Mouse (Mus musculus): Measurements from ENCODE around the gene Vgll4.

Gene Vgll4

GRCm38 (mm10) chr6:114974331-114974730 lies 4.5 kb upstream of the Vgll4 start:
- DNase-seq (ENCODE audit: low spot score in 2 of 2) = no peak

GRCm38 (mm10) chr6:114972988-114973387 lies 3.2 kb upstream of the Vgll4 start:
- peak; percentile 28 to 40 for DNase-seq (ENCODE audit: low spot score in 2 of 2)

- DNase-seq (ENCODE audit: low spot score in 2 of 2) = no peak
These were observed 1.1 kb upstream of the Vgll4 start for GRCm38 (mm10) chr6:114970895-114971294.

- no peak for DNase-seq (ENCODE audit: low spot score in 2 of 2)
These were observed 592 bp upstream of the Vgll4 start for GRCm38 (mm10) chr6:114970386-114970785.

- DNase-seq (ENCODE audit: low spot score in 2 of 2) = peak; percentile 34 to 53
These were observed 1.2 kb downstream of the Vgll4 start for GRCm38 (mm10) chr6:114968361-114969212.

GRCm38 (mm10) chr6:114967623-114968022 lies 2.2 kb downstream of the Vgll4 start:
- no peak for DNase-seq (ENCODE audit: low spot score in 2 of 2)

GRCm38 (mm10) chr6:114966396-114967154 lies 3.2 kb downstream of the Vgll4 start:
- DNase-seq (ENCODE audit: low spot score in 2 of 2) = no peak

GRCm38 (mm10) chr6:114965802-114966201 lies 4.0 kb downstream of the Vgll4 start:
- DNase-seq (ENCODE audit: low spot score in 2 of 2) = no peak

GRCm38 (mm10) chr6:114965396-114965795 lies 4.4 kb downstream of the Vgll4 start:
- DNase-seq (ENCODE audit: low spot score in 2 of 2) = no peak

GRCm38 (mm10) chr6:114964235-114964634 lies 5.6 kb downstream of the Vgll4 start:
- DNase-seq (ENCODE audit: low spot score in 2 of 2) = no peak

GRCm38 (mm10) chr6:114963636-114964035 lies 6.2 kb downstream of the Vgll4 start:
- no peak for DNase-seq (ENCODE audit: low spot score in 2 of 2)

GRCm38 (mm10) chr6:114961276-114962068 lies 8.3 kb downstream of the Vgll4 start:
- DNase-seq (ENCODE audit: low spot score in 2 of 2) = no peak

GRCm38 (mm10) chr6:114959012-114959398 lies 10.8 kb downstream of the Vgll4 start:
- no peak for DNase-seq (ENCODE audit: low spot score in 2 of 2)

GRCm38 (mm10) chr6:114958249-114959011 lies 11.4 kb downstream of the Vgll4 start:
- DNase-seq (ENCODE audit: low spot score in 2 of 2) = no peak

- no peak for DNase-seq (ENCODE audit: low spot score in 2 of 2)
These were observed 12.0 kb downstream of the Vgll4 start for GRCm38 (mm10) chr6:114957756-114958155.

GRCm38 (mm10) chr6:114954496-114954895 lies 15.3 kb downstream of the Vgll4 start:
- DNase-seq (ENCODE audit: low spot score in 2 of 2) = no peak

GRCm38 (mm10) chr6:114953601-114954000 lies 16.2 kb downstream of the Vgll4 start:
- DNase-seq (ENCODE audit: low spot score in 2 of 2) = no peak

- DNase-seq (ENCODE audit: low spot score in 2 of 2) = no peak
These were observed 17.4 kb downstream of the Vgll4 start for GRCm38 (mm10) chr6:114952356-114952755.

GRCm38 (mm10) chr6:114944456-114945438 lies 25.0 kb downstream of the Vgll4 start:
- DNase-seq (ENCODE audit: low spot score in 2 of 2) = no peak

GRCm38 (mm10) chr6:114941201-114941849 lies 28.5 kb downstream of the Vgll4 start:
- no peak for DNase-seq (ENCODE audit: low spot score in 2 of 2)

Measured in spleen, postnatal 36 days (tissue).